Mouse (Mus musculus) ES-Bruce4 (cell line): Measurements from ENCODE around the gene Myom1.

Experiments used
- CTCF ChIP-seq: IDR thresholded peaks from one replicate; pipeline ENCODE4 v1.8.1; 2011; ENCODE audit warnings: low read depth, low read length
- EP300 ChIP-seq: IDR thresholded peaks from 2 replicates; pipeline ENCODE4 v1.6.1; 2011; ENCODE audit warnings: low read depth, low read length; ENCODE audit not compliant: insufficient read depth
- POLR2A ChIP-seq: IDR thresholded peaks from one replicate; pipeline ENCODE4 v1.8.1; 2011; ENCODE audit warnings: low read length; ENCODE audit not compliant: insufficient read depth

- TF ChIP-seq CTCF (no peak), EP300 (no peak), POLR2A (no peak)
Observed at GRCm38 (mm10) chr17:70966126-70966525, 36.3 kb upstream of the Myom1 start.
